Mouse (Mus musculus) C2C12 (cell line): Measurements from ENCODE around the gene Ppm1h.

Experiments
- CTCF ChIP-seq: IDR thresholded peaks from one replicate; pipeline ENCODE4 v1.5.1; 2011; ENCODE audit not compliant: control insufficient read depth, insufficient read depth, insufficient read length
- FOSL1 ChIP-seq: IDR thresholded peaks from one replicate; pipeline ENCODE4 v1.8.0; 2011; ENCODE audit warnings: mild to moderate bottlenecking, low read length; ENCODE audit not compliant: poor library complexity, insufficient read depth, severe bottlenecking
- MAX ChIP-seq: IDR thresholded peaks from one replicate; pipeline ENCODE4 v1.6.1; 2011; ENCODE audit warnings: mild to moderate bottlenecking, control low read depth

- no peak for TF ChIP-seq CTCF
- TF ChIP-seq MAX: no peak
- TF ChIP-seq FOSL1: no peak
Observed at GRCm38 (mm10) chr10:122642125-122642524, 36.4 kb upstream of the Ppm1h start.
